Mouse (Mus musculus): ENCODE measurements around the gene Ackr4. TPM values are rescaled to one million over a fixed set of nuclear protein-coding genes. Genes with fewer than 3 reads are reported as not detected.

The Ackr4 gene
- 0.96 TPM for polyA plus RNA-seq (2017; shearing (Covaris generic))

DNA sequence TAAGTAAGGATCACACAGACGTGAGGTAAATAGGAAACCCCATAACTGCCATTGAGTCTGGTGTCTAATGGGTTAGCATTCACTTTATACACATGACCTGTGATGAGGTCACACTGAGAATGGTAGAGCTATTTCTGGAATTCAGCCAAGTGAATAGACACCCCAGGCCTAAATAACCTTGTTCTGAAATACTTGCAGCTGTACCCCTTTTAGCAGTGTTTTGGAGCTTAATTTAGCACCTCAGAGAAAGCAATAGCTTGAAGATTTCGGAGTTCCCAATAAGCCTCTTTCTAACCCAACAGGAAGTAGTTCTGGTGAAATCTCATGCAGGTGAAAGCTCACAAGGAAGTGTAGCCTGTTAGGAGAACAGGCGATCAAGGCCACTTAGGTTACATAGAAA is at the start of gene Ackr4:
Gene Ackr4 (minus strand): TSS at position 101 of the 400 bp plus-strand sequence.

GRCm38 (mm10) chr9:104063244-104063961 is 63.3 kb downstream of the Ackr4 start, which contains the start of gene Acad11:
TSS of gene Acad11 (plus strand) at chr9:104063377.

DNA sequence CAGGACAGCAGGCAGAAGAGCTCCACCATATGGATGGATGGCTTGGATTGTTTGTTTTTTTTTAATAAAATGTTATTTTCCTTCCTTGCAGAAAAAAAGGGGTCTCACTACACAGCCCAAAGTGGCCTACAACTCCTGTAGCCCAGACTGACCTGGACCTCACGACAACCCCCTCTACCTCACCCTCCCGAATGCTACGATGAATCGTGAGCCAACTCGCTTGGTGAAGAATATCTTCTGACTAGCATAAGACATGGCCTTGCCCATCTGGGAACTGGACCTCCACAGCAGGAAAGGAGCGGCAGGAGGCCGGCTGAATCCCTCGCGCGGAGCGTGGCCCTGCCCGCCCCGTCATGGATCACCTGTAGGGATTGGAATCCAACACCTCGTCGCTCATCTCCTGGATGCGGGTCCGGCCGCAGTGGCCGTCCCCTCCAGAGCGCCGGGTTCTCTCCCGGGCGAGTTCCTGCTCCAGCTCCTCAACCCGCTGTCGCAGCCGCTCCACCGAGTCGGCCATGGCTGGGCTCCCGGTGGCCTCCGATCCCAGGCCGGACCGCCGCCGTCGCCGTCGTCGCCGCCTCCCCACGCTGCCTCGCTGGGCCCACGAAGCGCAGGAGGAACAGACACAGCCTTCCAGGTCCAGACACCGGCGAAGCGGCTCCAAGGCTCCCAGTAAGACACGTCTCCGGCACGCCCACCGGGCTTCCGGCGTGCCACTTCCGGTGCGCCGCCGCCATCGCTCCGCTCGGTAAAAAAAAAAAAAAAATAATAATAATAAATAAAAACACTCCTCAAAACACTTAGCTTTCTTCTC is 64.1 kb downstream of the Ackr4 start, which contains the start of gene Uba5:
Gene Uba5 (minus strand): TSS at position 705 of the 814 bp plus-strand sequence.

GRCm38 (mm10) chr9:104040362-104040761 is 86.4 kb downstream of the Ackr4 start, which contains the start of gene Gm28305:
TSS of gene Gm28305 (plus strand) at chr9:104040662.

Other genes with a start within 250 kb of the Ackr4 start
- 2.1 TPM for gene Nphp3, start 124.4 kb downstream of the Ackr4 start, polyA plus RNA-seq (2017; shearing (Covaris generic))
- gene Gm28305, start 86.3 kb downstream of the Ackr4 start, polyA plus RNA-seq (2017; shearing (Covaris generic)): not detected
- 48.6 TPM for gene Uba5, start 63.8 kb downstream of the Ackr4 start, polyA plus RNA-seq (2017; shearing (Covaris generic))
- 10.9 TPM for gene Acad11, start 63.6 kb downstream of the Ackr4 start, polyA plus RNA-seq (2017; shearing (Covaris generic))
- 45.7 TPM for gene Dnajc13, start 136.0 kb upstream of the Ackr4 start, polyA plus RNA-seq (2017; shearing (Covaris generic))
- gene Acpp, start 210.8 kb upstream of the Ackr4 start, polyA plus RNA-seq (2017; shearing (Covaris generic)): 3.5 TPM

All from CD4-positive, CD25-positive, alpha-beta regulatory T cell (primary cell).